Mouse (Mus musculus) hindbrain, postnatal 0 days (tissue): ENCODE data around the gene Gpr87. TPM values are rescaled to one million over a fixed set of nuclear protein-coding genes. Genes with fewer than 3 reads are reported as not detected.

Source experiments
- ATAC-seq: fragments of 200-750 bp; cut with Nextera tagmentation; 2 replicates; pipeline ENCODE4 v1.8.0; 2017; ENCODE audit warnings: mild to moderate bottlenecking, moderate TSS enrichment, moderate library complexity
- DNase-seq: peaks from one replicate; pipeline ENCODE4 v3.0.0-alpha.2; 2015; ENCODE audit warnings: low spot score
- H3K27ac ChIP-seq: fragments of 300-500 bp; sonication (generic); 2 replicates; pipeline ENCODE4 v1.5.1; 2014; ENCODE audit warnings: mild to moderate bottlenecking
- H3K27me3 ChIP-seq: fragments of 300-500 bp; sonication (generic); 2 replicates; pipeline ENCODE4 v1.6.1; 2014; ENCODE audit warnings: low read length, mixed read lengths; ENCODE audit not compliant: insufficient read depth
- H3K36me3 ChIP-seq: fragments of 300-500 bp; sonication (generic); 2 replicates; pipeline ENCODE4 v1.6.1; 2014; ENCODE audit warnings: low read length, mixed read lengths; ENCODE audit not compliant: insufficient read depth
- H3K4me1 ChIP-seq: fragments of 300-500 bp; sonication (generic); 2 replicates; pipeline ENCODE4 v1.6.1; 2014; ENCODE audit warnings: antibody characterized with exemption, low read length, mixed read lengths; ENCODE audit not compliant: insufficient read depth
- H3K4me2 ChIP-seq: fragments of 300-500 bp; sonication (generic); 2 replicates; pipeline ENCODE4 v1.6.1; 2014; ENCODE audit warnings: low read depth, mild to moderate bottlenecking, low read length, moderate library complexity, mixed read lengths
- H3K4me3 ChIP-seq: fragments of 300-500 bp; sonication (generic); 2 replicates; pipeline ENCODE4 v1.5.1; 2014; ENCODE audit warnings: low read length
- H3K9ac ChIP-seq: fragments of 300-500 bp; sonication (generic); replicated peaks from 2 replicates; pipeline ENCODE4 v1.6.1; 2014; ENCODE audit warnings: mild to moderate bottlenecking, low read length, moderate library complexity, mixed read lengths
- H3K9me3 ChIP-seq: fragments of 300-500 bp; sonication (generic); 2 replicates; pipeline ENCODE4 v1.6.1; 2016; ENCODE audit warnings: low read length, mixed read lengths
- CTCF ChIP-seq: IDR thresholded peaks from 2 replicates; pipeline ENCODE4 v1.5.1; 2016; ENCODE audit warnings: antibody characterized with exemption, control low read depth, low read depth
- WGBS: fragments of 180-500 bp; shearing (Covaris S2); extraction: QIAGEN DNeasy Blood & Tissue Kit; methylation state at CpG from one replicate; pipeline ENCODE4 v1.1.7; 2014; 5-methylcytosine and 5-hydroxymethylcytosine counted together
- polyA plus RNA-seq: library from polyadenylated mRNA; unstranded; fragments of >200 nt; fragmentation: Nextera tagmentation; extraction: Ambion mirVana; gene quantifications from 2 replicates; pipeline ENCODE4 v1.2.1, GENCODE M21; 2015
- total RNA-seq: library from RNA; depleted of rRNA; stranded (reverse); fragments of >200 nt; gene quantifications from 2 replicates; pipeline ENCODE4 v1.2.3, GENCODE M21; 2014; rRNA removed

The Gpr87 gene
- total RNA-seq (not detected in 2 replicates), polyA plus RNA-seq (0.13 TPM in 1 of 2 replicates, not detected in the other)

GRCm38 (mm10) chr3:59194938-59195337, at the start of gene Gpr87:
Gpr87 (minus strand) TSS chr3:59195104.
- 90% methylated on average over 7 of the region's 7 CpGs for WGBS
- ATAC-seq: no peak
- no peaks in the 10 kb centered on the region for H3K27me3 ChIP-seq

GRCm38 (mm10) chr3:59243384-59243783, 48.5 kb upstream of the Gpr87 start:
- Histone ChIP-seq H3K4me3 (no peak overlapping the region), H3K36me3 (no peaks in the 10 kb centered on the region), H3K4me1 (no peaks in the 10 kb centered on the region), H3K27ac (no peak overlapping the region), H3K9me3 (no peaks in the 10 kb centered on the region), H3K9ac (no peak overlapping the region), H3K27me3 (no peaks in the 10 kb centered on the region), H3K4me2 (no peak overlapping the region)
- DNase-seq (peak; percentile 12), ATAC-seq (no peak)
- TF ChIP-seq CTCF: no peak
- WGBS: 69% methylated on average over 6 of the region's 6 CpGs

More at GRCm38 (mm10) chr3:59194938-59195337, at the start of gene Gpr87:
- Histone ChIP-seq H3K36me3 (no peaks in the 10 kb centered on the region), H3K27ac (no peak within 1 kb of the TSS), H3K9ac (no peak within 1 kb of the TSS), H3K4me3 (no peak within 1 kb of the TSS), H3K9me3 (no peaks in the 10 kb centered on the region), H3K4me2 (no peak within 1 kb of the TSS), H3K4me1 (no peaks in the 10 kb centered on the region)
- no peak for DNase-seq
- TF ChIP-seq CTCF: no peak

GRCm38 (mm10) chr3:59234878-59235277, 40.0 kb upstream of the Gpr87 start:
- H3K4me3 ChIP-seq: no peak overlapping the region
- no peaks in the 10 kb centered on the region for H3K9me3 ChIP-seq
- ATAC-seq (no peak), DNase-seq (no peak)
- WGBS: 72% methylated on average over 5 of the region's 5 CpGs
- H3K27ac ChIP-seq: no peak overlapping the region
- no peak for TF ChIP-seq CTCF
- H3K4me2 ChIP-seq: no peak overlapping the region
- H3K9ac ChIP-seq: no peak overlapping the region
- no peaks in the 10 kb centered on the region for H3K4me1 ChIP-seq
- no peaks in the 10 kb centered on the region for H3K27me3 ChIP-seq
- H3K36me3 ChIP-seq: no peaks in the 10 kb centered on the region

GRCm38 (mm10) chr3:59230912-59231311, 36.0 kb upstream of the Gpr87 start:
- no peak overlapping the region for H3K27ac ChIP-seq
- 67% methylated on average over 3 of the region's 3 CpGs for WGBS
- H3K36me3 ChIP-seq: no peaks in the 10 kb centered on the region
- H3K9me3 ChIP-seq: no peaks in the 10 kb centered on the region
- H3K27me3 ChIP-seq: no peaks in the 10 kb centered on the region
- no peak for TF ChIP-seq CTCF
- DNase-seq: no peak
- ATAC-seq: no peak
- H3K4me1 ChIP-seq: no peaks in the 10 kb centered on the region; the same call in 1 of the 2 replicates
- no peak overlapping the region for H3K9ac ChIP-seq
- H3K4me3 ChIP-seq: no peak overlapping the region
- no peak overlapping the region for H3K4me2 ChIP-seq

GRCm38 (mm10) chr3:59228730-59229551, 34.0 kb upstream of the Gpr87 start:
- H3K27ac ChIP-seq: 0 out of 2 replicates have a peak overlapping the region, but pooled peaks have one; percentile 22
- no peak overlapping the region for H3K4me2 ChIP-seq
- no peak overlapping the region for H3K9ac ChIP-seq
- H3K27me3 ChIP-seq: no peaks in the 10 kb centered on the region
- no peak for TF ChIP-seq CTCF
- peak; percentile 18 for DNase-seq
- no peak; the same call in 1 of the 2 replicates for ATAC-seq
- H3K4me1 ChIP-seq: no peaks in the 10 kb centered on the region; the same call in 1 of the 2 replicates
- no peak overlapping the region for H3K4me3 ChIP-seq
- no peaks in the 10 kb centered on the region for H3K36me3 ChIP-seq
- no peaks in the 10 kb centered on the region for H3K9me3 ChIP-seq
- 41% methylated on average over 10 of the region's 10 CpGs for WGBS

GRCm38 (mm10) chr3:59227696-59228095, 32.8 kb upstream of the Gpr87 start:
- no peak for ATAC-seq
- no peak overlapping the region for H3K27ac ChIP-seq
- no peaks in the 10 kb centered on the region for H3K9me3 ChIP-seq
- no peaks in the 10 kb centered on the region; the same call in 1 of the 2 replicates for H3K4me1 ChIP-seq
- WGBS: 96% methylated on average over 9 of the region's 9 CpGs
- TF ChIP-seq CTCF: no peak
- H3K36me3 ChIP-seq: no peaks in the 10 kb centered on the region
- no peak overlapping the region for H3K4me3 ChIP-seq
- H3K27me3 ChIP-seq: no peaks in the 10 kb centered on the region
- H3K9ac ChIP-seq: no peak overlapping the region
- DNase-seq: no peak
- no peak overlapping the region for H3K4me2 ChIP-seq

GRCm38 (mm10) chr3:59225411-59225810, 30.5 kb upstream of the Gpr87 start:
- TF ChIP-seq CTCF: no peak
- H3K27ac ChIP-seq: no peak overlapping the region
- no peak overlapping the region for H3K9ac ChIP-seq
- no peaks in the 10 kb centered on the region for H3K9me3 ChIP-seq
- ATAC-seq (no peak), DNase-seq (no peak)
- H3K4me1 ChIP-seq: no peaks in the 10 kb centered on the region; the same call in 1 of the 2 replicates
- no peaks in the 10 kb centered on the region for H3K36me3 ChIP-seq
- H3K4me2 ChIP-seq: no peak overlapping the region
- no peak overlapping the region for H3K4me3 ChIP-seq
- H3K27me3 ChIP-seq: no peaks in the 10 kb centered on the region
